Mouse (Mus musculus) fat pad, adult 2 months (tissue): ENCODE measurements around the gene Tmod2.
"Not testable (repeated sequence)": the region's sequence is repeated elsewhere in the genome, so short reads cannot be mapped to it uniquely, and the experiment has no call there.

Source experiments
- DNase-seq: peaks from one replicate; pipeline ENCODE4 v3.0.0-alpha.2; 2011; ENCODE audit warnings: low read depth, low spot score; ENCODE audit errors: extremely low read depth

Tmod2 gene

GRCm38 (mm10) chr9:75610571-75611493 lies at the start of gene Tmod2:
Gene Tmod2 (minus strand): TSS chr9:75611325.
- no peak for DNase-seq

GRCm38 (mm10) chr9:75660917-75661316 lies 49.8 kb upstream of the Tmod2 start:
- DNase-seq = no peak

- not testable (repeated sequence) for DNase-seq
These were observed 45.3 kb upstream of the Tmod2 start for GRCm38 (mm10) chr9:75656456-75656855.

GRCm38 (mm10) chr9:75653981-75654911 lies 43.1 kb upstream of the Tmod2 start:
- no peak for DNase-seq

- DNase-seq = no peak
These were observed 34.3 kb upstream of the Tmod2 start for GRCm38 (mm10) chr9:75645405-75645804.

- no peak for DNase-seq
These were observed 23.1 kb upstream of the Tmod2 start for GRCm38 (mm10) chr9:75634226-75634625.

GRCm38 (mm10) chr9:75633603-75634002 lies 22.5 kb upstream of the Tmod2 start:
- no peak for DNase-seq

- DNase-seq = no peak
These were observed 21.8 kb upstream of the Tmod2 start for GRCm38 (mm10) chr9:75632902-75633301.

GRCm38 (mm10) chr9:75632111-75632510 lies 21.0 kb upstream of the Tmod2 start:
- no peak for DNase-seq

- DNase-seq = no peak
These were observed 19.8 kb upstream of the Tmod2 start for GRCm38 (mm10) chr9:75630823-75631454.

- DNase-seq = no peak
These were observed 15.1 kb upstream of the Tmod2 start for GRCm38 (mm10) chr9:75626308-75626604.

GRCm38 (mm10) chr9:75625556-75626307 lies 14.6 kb upstream of the Tmod2 start, which contains the start of gene Lysmd2:
Gene Lysmd2 (plus strand): TSS chr9:75625741.
- DNase-seq = no peak

- DNase-seq = no peak
These were observed 13.9 kb upstream of the Tmod2 start for GRCm38 (mm10) chr9:75624983-75625555.

GRCm38 (mm10) chr9:75621428-75621827 lies 10.3 kb upstream of the Tmod2 start:
- no peak for DNase-seq

GRCm38 (mm10) chr9:75619761-75620160 lies 8.6 kb upstream of the Tmod2 start:
- not testable (repeated sequence) for DNase-seq

GRCm38 (mm10) chr9:75618836-75619400 lies 7.8 kb upstream of the Tmod2 start:
- no peak for DNase-seq

GRCm38 (mm10) chr9:75616560-75616959 lies 5.4 kb upstream of the Tmod2 start:
- no peak for DNase-seq

- DNase-seq = no peak
These were observed 1.2 kb downstream of the Tmod2 start for GRCm38 (mm10) chr9:75609965-75610364.

GRCm38 (mm10) chr9:75609505-75609904 lies 1.6 kb downstream of the Tmod2 start:
- no peak for DNase-seq

- DNase-seq = no peak
These were observed 3.6 kb downstream of the Tmod2 start for GRCm38 (mm10) chr9:75607496-75607895.
